Mouse (Mus musculus): Measurements from ENCODE around the gene Ptp4a2. TPM values are rescaled to one million over a fixed set of nuclear protein-coding genes. Genes with fewer than 3 reads are reported as not detected.

The Ptp4a2 gene
- polyA plus RNA-seq, 2 experiments = 106 to 296 TPM

DNA sequence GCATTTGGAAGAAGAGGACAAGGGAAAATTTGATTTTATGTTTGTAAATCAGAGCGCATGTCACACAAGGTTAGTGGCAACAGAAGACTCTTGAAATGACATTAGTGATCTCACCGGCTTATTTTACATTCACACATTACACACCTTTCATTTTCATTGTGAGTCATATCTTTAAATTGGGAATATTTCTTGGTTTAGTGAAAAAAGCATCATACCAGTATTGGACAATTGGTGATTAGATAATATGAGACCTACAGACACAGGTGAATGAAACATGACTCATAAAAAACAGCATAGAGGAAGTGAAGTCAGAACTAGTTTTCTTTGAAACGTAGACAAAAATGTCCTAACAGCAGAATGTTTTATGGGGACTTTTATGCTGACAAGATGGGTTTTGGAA lies 16.6 kb downstream of the Ptp4a2 start:
- Histone ChIP-seq H3K27ac (replicated peaks; ENCODE audit: low read depth, low read length) (no peak overlapping the region), H3K36me3 (ENCODE audit: control insufficient read depth, insufficient read depth, low read length) (no peaks in the 10 kb centered on the region), H3K9me3 (ENCODE audit: control insufficient read depth, low read length) (no peaks in the 10 kb centered on the region), H3K4me1 (ENCODE audit: control insufficient read depth, insufficient read depth, low read length) (peaks cover 21% of the 10 kb centered on the region), H3K4me3 (replicated peaks; ENCODE audit: low read length) (no peak overlapping the region), H3K9ac (ENCODE audit: low read depth, low read length, severe bottlenecking) (no peak overlapping the region), H3K27me3 (ENCODE audit: control insufficient read depth, insufficient read depth, low read length) (no peaks in the 10 kb centered on the region), H3K4me2 (replicated peaks; ENCODE audit: low read depth, low read length, severe bottlenecking) (no peak overlapping the region)
- ATAC-seq (ENCODE audit: low FRiP score, low read depth) = no peak
- TF ChIP-seq POLR2A (IDR thresholded peaks at IDR 0.05; ENCODE audit: borderline replicate concordance, extremely low read depth, insufficient read depth, insufficient read length) = no peak
- WGBS = 74% methylated on average over 3 of the region's 3 CpGs
- DNase-seq (ENCODE audit: low spot score) = no peak

DNA sequence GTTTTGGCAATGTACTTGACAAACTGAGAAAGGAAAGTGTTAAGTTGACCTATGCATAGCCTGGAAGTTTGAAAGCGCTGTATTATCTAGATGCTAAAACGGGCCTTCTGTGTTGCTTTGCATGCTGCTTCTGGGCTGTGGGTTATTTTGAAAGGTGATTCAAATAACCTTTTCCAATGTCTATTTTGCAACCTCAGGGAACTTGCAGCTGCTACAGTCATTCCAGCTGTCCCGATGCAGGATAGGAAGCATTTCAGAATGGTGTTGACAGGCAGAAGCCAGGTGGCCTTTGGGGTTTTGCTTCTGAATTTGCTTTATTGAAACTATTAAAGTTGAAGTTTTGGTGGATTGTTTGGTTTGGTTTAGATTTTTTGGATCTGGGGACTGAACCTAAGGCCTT lies 17.1 kb downstream of the Ptp4a2 start:
- ATAC-seq (ENCODE audit: low FRiP score, low read depth) (no peak), DNase-seq (ENCODE audit: low spot score) (peak; percentile 56)
- no peak overlapping the region for H3K9ac ChIP-seq (ENCODE audit: low read depth, low read length, severe bottlenecking)
- no peak overlapping the region for H3K27ac ChIP-seq (replicated peaks; ENCODE audit: low read depth, low read length)
- no peak for TF ChIP-seq POLR2A (IDR thresholded peaks at IDR 0.05; ENCODE audit: borderline replicate concordance, extremely low read depth, insufficient read depth, insufficient read length)
- H3K4me2 ChIP-seq (replicated peaks; ENCODE audit: low read depth, low read length, severe bottlenecking) = no peak overlapping the region
- H3K4me1 ChIP-seq (ENCODE audit: control insufficient read depth, insufficient read depth, low read length) = peaks cover 20% of the 10 kb centered on the region
- H3K27me3 ChIP-seq (ENCODE audit: control insufficient read depth, insufficient read depth, low read length) = no peaks in the 10 kb centered on the region
- H3K4me3 ChIP-seq (replicated peaks; ENCODE audit: low read length) = no peak overlapping the region
- WGBS = 45% methylated on average over 3 of the region's 3 CpGs
- H3K36me3 ChIP-seq (ENCODE audit: control insufficient read depth, insufficient read depth, low read length) = no peaks in the 10 kb centered on the region
- no peaks in the 10 kb centered on the region for H3K9me3 ChIP-seq (ENCODE audit: control insufficient read depth, low read length)

DNA sequence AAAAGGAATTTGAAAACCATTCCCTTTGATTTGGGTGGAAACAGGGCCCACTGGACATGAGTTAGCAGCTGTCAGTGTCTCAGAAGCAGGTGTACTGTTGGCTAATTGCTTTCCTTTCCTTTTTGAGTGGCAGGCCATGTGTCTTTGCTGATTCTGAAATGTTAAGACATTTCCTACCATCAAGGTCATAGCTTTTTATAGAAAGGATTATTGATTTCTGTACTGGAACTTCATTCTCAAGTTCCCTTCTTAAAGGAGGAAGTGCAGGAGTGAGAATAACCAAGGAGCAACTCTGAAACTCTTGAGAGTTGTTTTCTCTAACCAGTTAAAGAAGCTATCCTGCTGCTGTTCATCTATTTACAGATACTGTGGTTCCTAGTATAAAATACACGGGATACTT lies 18.8 kb downstream of the Ptp4a2 start:
- DNase-seq (ENCODE audit: low spot score) = no peak
- no peak overlapping the region for H3K9ac ChIP-seq (ENCODE audit: low read depth, low read length, severe bottlenecking)
- H3K9me3 ChIP-seq (ENCODE audit: control insufficient read depth, low read length) = no peaks in the 10 kb centered on the region
- WGBS = 83% methylated on average over 1 of the region's 1 CpGs
- no peak for ATAC-seq (ENCODE audit: low FRiP score, low read depth)
- H3K27me3 ChIP-seq (ENCODE audit: control insufficient read depth, insufficient read depth, low read length) = no peaks in the 10 kb centered on the region
- no peaks in the 10 kb centered on the region for H3K36me3 ChIP-seq (ENCODE audit: control insufficient read depth, insufficient read depth, low read length)
- TF ChIP-seq POLR2A (IDR thresholded peaks at IDR 0.05; ENCODE audit: borderline replicate concordance, extremely low read depth, insufficient read depth, insufficient read length) = no peak
- no peak overlapping the region for H3K4me2 ChIP-seq (replicated peaks; ENCODE audit: low read depth, low read length, severe bottlenecking)
- no peak overlapping the region for H3K4me3 ChIP-seq (replicated peaks; ENCODE audit: low read length)
- H3K27ac ChIP-seq (replicated peaks; ENCODE audit: low read depth, low read length) = no peak overlapping the region
- H3K4me1 ChIP-seq (ENCODE audit: control insufficient read depth, insufficient read depth, low read length) = peaks cover 13% of the 10 kb centered on the region

DNA sequence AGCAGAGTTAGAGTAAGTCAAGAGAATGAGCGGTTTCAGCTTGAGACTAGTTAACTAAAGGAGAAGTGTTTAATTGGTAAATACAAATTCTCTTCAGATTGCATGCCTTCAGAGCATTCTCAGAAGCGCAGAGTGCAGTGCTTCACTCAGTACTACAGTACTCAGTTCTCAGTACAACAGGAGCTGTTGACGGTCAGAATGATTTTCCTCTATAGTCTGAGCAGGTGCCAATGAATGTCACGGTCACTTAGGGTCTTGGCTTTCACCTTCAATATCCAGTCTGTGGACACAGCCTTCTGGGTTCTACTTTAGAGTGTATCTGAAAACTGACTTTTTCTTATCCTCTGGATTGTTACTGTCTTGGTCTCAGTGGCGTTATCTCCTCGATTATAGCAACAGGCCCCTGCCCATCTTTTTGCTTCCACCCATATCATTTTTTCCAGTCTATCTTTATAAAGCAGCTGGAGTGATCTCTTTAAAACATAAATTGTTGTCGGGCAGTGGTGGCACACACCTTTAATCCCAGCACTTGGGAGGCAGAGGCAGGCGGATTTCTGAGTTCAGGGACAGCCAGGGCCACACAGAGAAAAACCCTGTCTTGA lies 19.4 kb downstream of the Ptp4a2 start:
- Histone ChIP-seq H3K9me3 (ENCODE audit: control insufficient read depth, low read length) (no peaks in the 10 kb centered on the region), H3K4me1 (ENCODE audit: control insufficient read depth, insufficient read depth, low read length) (peaks cover 13% of the 10 kb centered on the region), H3K9ac (ENCODE audit: low read depth, low read length, severe bottlenecking) (no peak overlapping the region), H3K4me2 (replicated peaks; ENCODE audit: low read depth, low read length, severe bottlenecking) (no peak overlapping the region), H3K36me3 (ENCODE audit: control insufficient read depth, insufficient read depth, low read length) (no peaks in the 10 kb centered on the region), H3K4me3 (replicated peaks; ENCODE audit: low read length) (no peak overlapping the region), H3K27ac (replicated peaks; ENCODE audit: low read depth, low read length) (no peak overlapping the region), H3K27me3 (ENCODE audit: control insufficient read depth, insufficient read depth, low read length) (no peaks in the 10 kb centered on the region)
- no peak for TF ChIP-seq POLR2A (IDR thresholded peaks at IDR 0.05; ENCODE audit: borderline replicate concordance, extremely low read depth, insufficient read depth, insufficient read length)
- DNase-seq (ENCODE audit: low spot score) (no peak), ATAC-seq (ENCODE audit: low FRiP score, low read depth) (no peak)
- WGBS = 89% methylated on average over 8 of the region's 8 CpGs

GRCm38 (mm10) chr4:129834581-129834980 lies 23.6 kb downstream of the Ptp4a2 start:
- no peak overlapping the region for H3K4me2 ChIP-seq (replicated peaks; ENCODE audit: low read depth, low read length, severe bottlenecking)

More at GRCm38 (mm10) chr4:129834581-129834980, 23.6 kb downstream of the Ptp4a2 start:
- H3K36me3 ChIP-seq (ENCODE audit: control insufficient read depth, insufficient read depth, low read length) = no peaks in the 10 kb centered on the region
- H3K9me3 ChIP-seq (ENCODE audit: control insufficient read depth, low read length) = no peaks in the 10 kb centered on the region
- H3K4me1 ChIP-seq (ENCODE audit: control insufficient read depth, insufficient read depth, low read length) = peaks cover 4% of the 10 kb centered on the region; the same call in 1 of the 2 replicates
- no peaks in the 10 kb centered on the region for H3K27me3 ChIP-seq (ENCODE audit: control insufficient read depth, insufficient read depth, low read length)
- H3K27ac ChIP-seq (replicated peaks; ENCODE audit: low read depth, low read length) = no peak overlapping the region
- no peak overlapping the region for H3K9ac ChIP-seq (ENCODE audit: low read depth, low read length, severe bottlenecking)
- H3K4me3 ChIP-seq (replicated peaks; ENCODE audit: low read length) = no peak overlapping the region
- no peak for ATAC-seq (ENCODE audit: low FRiP score, low read depth)
- TF ChIP-seq POLR2A (IDR thresholded peaks at IDR 0.05; ENCODE audit: borderline replicate concordance, extremely low read depth, insufficient read depth, insufficient read length) = no peak
- no peak for DNase-seq (ENCODE audit: low spot score)
- 74% methylated on average over 6 of the region's 6 CpGs for WGBS
